Mouse (Mus musculus): ENCODE measurements around the gene Hgfac.

Gene Hgfac

DNA sequence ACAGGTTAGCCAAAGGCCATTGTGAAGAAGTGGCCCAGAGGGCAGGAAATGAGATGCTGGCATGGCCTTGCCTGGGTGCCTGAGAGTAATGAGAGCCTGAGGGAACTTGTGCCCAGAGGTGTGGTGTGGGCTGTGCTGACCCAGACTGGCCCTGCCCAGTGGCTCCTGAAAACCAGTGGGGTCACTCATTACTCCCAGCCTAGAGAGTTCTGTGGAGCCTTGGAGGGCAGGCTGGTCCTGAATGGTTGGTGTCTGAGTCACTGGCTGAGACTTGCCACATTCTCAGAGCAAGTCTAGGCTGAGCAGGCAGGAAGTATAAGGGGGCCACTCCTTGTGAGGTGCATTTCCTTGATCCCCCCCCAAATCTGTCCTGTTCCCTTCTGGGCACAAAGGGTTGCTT, 3.9 kb upstream of the Hgfac start:
- no peak for DNase-seq (ENCODE audit: low spot score)

DNA sequence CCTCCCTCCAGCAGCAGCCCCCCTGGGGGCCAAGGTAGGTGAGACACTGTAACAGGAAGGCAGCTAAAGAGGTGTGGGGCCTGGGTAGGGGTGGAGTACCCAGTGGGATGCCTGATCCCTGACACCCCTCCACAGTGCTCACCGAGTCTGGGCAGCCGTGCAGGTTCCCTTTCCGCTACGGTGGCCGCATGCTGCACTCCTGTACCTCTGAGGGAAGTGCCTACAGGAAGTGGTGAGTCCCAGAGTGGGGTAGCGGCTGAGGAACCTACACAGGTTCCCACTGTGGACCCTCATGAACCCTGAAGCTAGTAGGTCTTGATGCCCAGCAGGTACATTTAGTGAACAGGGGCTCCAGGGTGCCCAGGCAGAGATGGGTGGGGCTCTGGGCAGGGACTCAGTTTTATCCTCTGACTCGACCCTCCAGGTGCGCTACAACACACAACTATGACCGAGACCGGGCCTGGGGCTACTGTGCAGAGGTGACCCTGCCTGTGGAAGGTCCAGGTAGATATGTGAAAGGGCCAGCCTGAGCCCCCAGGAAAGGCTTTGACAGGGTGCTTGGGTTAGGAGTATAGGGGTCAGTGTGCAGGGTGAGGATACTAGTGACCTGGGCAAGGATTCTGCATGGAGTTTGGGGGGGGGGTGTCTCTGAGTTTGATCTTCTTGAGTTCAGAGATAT, 1.3 kb downstream of the Hgfac start:
- peak; percentile 39 for DNase-seq (ENCODE audit: low spot score)

DNA sequence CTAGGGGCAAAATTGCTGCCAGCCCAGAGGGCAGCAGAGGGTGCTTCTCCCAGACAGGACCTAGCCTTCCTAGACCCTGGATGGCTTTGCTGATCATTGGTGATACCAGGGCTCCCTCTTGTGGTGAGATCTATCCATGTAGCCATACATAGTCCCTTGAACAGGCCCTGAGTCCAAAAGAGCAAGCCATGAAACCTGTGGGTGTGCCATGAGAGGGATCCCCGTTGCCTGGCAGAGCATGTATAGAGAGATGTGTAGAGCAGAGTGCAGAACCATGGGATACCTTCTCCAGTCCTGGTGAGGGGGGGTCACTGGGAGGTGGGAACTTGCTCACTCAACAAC, 1.8 kb downstream of the Hgfac start:
- DNase-seq (ENCODE audit: low spot score), result peak; percentile 59

DNA sequence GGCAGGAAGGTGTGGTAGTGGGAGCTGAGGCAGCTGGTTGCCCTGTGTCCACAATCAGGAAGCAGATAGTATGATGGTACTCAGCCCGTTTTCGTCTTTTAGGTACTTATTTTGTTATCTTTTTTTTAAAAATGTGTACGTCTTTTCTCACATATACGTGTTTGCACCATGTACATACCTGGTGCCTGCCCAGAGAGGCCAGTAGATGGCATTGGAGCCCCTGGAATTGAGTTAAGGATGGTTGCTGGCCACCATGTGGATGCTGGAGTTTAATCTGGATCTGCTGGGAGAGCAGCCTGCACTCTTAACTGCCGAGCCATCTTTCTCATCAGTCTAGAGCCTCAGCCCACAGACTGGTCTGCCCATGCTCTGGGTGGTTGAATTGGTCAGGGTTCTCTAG, 9.2 kb downstream of the Hgfac start:
- DNase-seq (ENCODE audit: low spot score), result no peak

DNA sequence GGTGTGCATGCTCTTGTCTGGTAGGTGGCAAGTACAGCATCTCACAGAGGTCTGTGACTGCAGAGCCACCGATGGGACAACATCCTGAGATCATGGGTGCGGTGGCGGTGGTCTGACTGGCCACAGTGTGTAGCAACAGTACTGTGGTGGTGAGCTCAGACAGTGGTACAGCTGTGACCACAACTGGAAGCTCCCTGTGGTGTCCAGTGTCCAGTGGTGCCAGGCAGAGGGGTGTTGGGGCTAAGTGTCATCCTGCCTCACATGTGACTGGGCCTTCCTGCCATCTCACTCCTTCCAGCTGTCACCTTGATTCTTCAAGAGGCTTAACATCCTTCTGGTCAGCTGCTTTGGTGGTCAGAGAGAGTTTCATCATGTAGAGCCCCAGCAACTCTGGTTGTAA, 13.3 kb downstream of the Hgfac start:
- no peak for DNase-seq (ENCODE audit: low spot score)

DNA sequence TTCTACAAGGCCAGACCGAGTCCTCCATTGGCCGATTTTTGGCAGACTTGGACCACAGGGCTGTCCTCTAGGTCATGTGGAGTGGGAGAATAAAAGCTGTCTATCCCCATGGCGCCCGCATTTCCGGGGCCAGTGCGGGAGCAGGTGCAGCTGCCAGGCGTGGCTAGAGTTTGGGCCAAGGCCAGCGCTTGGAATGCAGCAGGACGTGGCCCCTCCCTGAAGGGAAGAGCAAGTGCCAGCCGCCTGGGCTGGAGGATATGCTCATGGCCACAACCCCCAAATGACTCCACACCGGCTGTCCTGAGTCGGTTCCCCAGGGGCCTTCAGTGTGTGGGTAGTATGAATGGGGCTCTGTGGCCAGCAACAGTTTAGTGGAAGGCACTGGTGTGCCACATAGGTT, 13.8 kb downstream of the Hgfac start:
- no peak for DNase-seq (ENCODE audit: low spot score)

DNA sequence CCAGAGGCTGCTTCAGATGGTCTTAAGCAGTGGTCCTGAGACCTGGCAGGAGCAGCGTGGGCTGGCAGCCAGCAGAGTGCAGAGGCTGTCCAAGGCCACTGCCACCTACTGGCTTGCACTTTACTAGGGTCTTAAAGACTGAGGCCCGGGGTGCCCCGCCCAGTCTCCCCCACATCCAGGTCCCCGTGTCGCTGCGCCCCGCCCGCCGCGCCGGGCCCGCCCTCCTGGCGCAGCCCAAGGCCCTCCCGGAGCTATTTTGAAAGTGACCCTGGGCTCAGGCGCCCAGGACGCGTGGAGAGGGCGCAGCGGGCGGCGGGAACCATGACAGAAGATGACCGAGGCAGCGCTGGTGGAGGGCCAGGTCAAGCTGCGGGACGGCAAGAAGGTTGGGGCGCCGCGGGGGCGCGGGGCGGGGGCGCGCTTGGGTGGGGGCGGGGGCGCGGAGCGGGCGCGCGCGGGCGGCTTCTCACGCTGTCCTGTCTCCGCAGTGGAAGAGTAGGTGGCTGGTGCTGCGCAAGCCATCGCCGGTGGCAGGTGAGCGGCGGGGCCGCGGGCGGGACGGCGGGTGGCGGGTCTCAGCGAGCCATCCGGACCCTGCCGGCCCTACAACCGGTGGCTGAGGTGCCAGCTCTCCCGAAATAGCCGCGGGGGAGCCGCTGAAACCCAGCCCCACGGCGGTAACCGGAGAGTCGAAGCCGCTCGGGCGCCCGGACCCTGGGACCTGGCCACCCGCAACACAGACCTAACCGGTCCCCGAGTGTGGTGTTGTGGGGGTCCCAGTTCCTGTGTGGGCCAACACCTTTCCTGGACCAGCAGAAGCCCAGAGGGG, 15.5 kb downstream of the Hgfac start, which contains the start of gene Dok7:
Dok7 (plus strand) TSS at position 163 of the 829 bp plus-strand sequence.
- DNase-seq (ENCODE audit: low spot score), result no peak

DNA sequence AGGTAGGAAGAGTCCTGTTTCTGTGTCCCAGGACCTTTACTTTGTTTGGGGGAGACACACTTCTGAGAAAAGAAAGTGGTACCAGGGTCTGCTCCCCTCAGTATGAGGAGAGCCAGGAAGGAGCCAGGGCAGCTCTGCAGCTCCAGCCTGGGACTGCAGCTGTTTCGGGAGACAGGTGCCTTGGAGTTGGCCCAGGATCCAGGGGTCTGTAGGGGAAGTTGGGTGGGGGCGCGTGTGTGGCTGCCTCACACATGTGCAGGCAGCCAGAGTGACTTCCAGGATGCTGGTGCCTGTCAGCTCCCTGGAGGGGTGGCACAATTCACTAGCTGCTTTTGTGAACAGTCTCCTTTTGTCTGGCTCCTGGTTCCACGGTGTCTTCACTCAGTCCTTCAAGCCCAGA, 16.3 kb downstream of the Hgfac start:
- no peak for DNase-seq (ENCODE audit: low spot score)

DNA sequence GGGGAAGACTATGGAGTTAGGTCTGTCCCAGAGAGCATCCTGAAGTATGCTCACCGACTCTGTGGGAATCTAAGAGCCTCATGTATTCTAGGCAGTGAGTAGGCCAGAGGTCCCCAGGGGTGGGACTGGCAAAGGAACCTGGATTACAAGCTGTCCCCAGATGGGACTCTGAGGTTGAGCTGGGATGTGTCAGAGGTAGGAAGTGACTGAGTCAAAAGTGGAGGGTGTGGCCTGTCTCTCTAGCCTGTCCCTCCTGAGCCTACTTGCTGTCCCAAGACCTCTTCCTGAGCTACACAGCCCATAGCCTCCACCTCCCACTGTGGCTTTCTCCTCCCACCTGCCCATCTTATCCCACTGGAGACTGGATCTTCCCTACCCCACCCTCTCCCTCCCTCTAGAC, 16.9 kb downstream of the Hgfac start:
- DNase-seq (ENCODE audit: low spot score), result no peak

DNA sequence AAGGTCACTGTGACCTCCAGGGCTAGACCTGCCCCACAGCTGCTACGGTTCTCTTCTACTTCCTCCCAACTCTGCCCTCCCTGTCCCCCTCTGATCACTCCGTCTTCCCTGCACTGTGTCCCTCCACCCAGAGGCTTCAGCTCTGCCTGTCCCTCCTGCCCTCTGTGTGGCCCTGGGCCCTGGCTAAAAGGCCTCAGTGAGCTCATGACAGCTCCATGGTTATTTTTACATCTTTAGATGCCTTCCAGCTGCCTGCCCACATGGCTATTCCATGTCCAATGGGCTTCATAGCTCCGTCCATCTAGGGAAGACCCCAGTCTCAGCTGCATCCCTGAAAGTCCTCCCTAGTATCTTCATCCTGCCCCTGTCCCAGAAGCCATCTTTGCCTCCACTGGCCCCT, 18.8 kb downstream of the Hgfac start:
- no peak for DNase-seq (ENCODE audit: low spot score)

DNA sequence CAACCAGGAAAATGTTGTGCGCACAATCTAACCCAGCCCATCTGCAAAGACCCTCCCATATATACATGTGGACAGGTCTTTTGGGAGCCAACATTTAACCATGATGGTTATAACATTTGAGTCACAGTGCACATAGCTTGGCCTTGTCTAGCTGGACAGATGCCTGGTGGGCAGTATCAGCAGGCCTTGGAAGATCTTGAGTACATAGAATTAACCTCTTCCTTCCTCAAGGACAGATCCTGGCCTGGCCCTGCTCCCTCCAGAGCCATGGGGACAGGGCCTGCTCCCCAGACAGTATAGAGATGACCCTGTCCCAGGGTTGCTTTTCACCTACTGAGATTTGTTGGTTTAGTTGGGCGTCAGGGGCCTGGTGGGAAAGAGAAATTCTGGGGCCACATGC, 28.5 kb downstream of the Hgfac start:
- DNase-seq (ENCODE audit: low spot score), result no peak

DNA sequence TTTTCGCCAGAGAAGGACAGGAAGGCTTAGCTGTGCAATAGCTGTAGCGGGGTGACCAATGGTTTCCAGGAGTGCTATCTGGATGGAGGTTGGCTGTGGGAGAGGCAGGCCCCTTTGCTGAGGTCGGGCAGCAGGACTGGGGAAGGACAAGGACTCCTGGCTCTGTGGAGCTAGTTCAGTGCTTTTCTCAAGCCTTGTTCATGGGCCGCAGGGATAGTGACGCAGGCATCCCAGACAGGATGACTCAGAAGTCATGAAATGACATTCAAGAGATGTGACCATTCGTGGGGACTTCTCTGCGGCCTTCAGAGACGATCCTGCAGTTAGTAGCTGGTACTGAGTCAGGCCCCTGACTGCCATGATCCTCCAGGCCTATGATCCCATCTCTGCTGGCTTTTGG, 29.0 kb downstream of the Hgfac start:
- DNase-seq (ENCODE audit: low spot score), result no peak

DNA sequence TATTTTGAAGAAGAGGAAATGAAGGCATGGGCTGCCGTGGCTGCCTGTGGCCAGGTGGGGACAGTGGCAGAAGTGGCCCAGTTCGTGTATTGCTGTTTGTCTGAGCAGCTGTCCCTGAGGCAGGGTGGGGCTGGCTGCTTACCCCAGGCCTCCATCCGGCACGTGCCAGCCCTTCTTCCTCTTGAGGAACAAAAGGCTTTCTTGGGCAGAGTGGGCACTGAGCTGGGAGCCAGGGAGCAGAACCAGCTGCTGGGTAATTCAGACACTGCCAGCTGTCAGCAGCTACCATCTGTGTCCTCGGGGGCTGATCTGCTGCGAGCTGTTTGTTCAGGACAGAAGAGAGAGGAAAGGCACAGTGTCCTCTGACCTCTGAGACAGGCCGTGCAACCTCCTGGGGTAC, 29.6 kb downstream of the Hgfac start:
- DNase-seq (ENCODE audit: low spot score), result no peak

DNA sequence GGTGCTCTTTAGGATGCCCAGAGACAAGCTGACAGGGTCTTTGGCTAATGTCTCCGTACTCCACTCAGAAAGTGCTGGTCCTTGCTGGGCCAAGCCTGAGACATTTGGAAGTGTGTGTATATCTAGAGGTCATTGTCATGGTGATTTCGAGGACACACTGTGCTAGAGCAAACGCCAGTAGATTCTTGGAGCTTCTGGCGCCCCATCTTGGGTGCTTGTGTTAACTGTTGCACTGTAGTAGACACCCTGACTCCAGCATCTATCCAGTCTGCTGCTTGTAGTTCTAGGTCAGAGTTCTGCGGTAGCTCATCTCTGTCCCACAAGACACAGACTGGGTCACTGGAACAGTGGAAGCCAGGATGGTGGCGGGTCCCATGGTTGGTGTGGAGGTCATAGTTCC, 30.5 kb downstream of the Hgfac start:
- DNase-seq (ENCODE audit: low spot score), result no peak

DNA sequence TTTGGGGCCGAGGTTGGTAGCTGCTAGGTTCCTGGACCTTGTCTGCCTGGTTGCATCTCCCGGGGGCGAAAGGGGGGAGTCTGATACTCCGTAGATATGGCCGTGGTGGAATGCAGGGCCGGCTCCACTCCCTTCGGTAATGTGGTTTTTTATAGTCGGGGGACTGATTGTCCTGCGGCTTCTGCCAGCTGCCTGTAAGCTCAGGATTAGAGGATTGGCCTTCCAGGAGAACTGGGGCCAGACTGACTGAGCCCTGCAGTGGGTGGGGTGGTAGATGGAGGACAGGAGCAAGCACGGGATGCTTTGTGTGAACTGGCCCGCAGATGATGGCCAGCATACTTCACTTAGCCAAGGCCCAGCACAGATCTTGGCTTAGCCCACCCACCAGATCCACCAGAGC, 31.9 kb downstream of the Hgfac start:
- no peak for DNase-seq (ENCODE audit: low spot score)

DNA sequence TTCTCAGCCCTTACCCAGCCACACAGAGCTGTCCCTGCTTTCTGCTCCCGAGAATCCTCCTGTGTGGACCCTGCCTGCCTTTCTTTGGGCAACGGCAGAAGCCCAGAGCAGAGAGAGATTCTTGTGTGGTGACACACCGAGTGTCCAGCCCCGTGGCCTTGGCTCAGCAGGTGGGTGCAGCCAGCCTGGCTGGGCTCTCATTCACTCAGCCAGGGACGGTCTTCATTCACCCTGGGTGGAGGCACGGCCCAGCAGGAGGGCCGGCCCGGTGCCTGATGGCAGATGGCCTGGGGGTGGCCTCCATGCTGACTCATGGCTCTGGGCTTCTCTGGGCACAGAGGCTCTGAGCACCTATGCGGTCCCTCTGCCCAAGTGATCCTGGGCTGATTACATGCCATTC, 32.7 kb downstream of the Hgfac start:
- no peak for DNase-seq (ENCODE audit: low spot score)

DNA sequence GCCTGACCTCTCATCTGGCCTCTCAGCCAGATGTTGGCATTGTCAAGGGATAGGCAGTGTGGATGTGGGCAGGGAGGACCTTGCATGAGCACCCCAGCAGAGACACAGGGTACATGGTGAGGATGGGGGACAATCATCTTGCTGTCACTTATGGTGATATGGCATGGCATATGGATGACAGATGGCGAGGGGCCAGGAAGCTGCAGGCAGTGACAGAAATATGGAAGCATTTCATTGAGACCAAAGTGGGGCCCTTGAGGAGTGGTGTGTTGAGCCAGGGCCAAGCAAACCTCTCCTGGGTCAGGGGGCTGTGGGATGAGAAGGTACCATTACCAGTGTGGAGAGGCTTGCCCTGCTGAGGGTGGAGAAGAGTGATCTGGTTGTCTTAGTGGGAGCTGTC, 35.1 kb downstream of the Hgfac start:
- no peak for DNase-seq (ENCODE audit: low spot score)

DNA sequence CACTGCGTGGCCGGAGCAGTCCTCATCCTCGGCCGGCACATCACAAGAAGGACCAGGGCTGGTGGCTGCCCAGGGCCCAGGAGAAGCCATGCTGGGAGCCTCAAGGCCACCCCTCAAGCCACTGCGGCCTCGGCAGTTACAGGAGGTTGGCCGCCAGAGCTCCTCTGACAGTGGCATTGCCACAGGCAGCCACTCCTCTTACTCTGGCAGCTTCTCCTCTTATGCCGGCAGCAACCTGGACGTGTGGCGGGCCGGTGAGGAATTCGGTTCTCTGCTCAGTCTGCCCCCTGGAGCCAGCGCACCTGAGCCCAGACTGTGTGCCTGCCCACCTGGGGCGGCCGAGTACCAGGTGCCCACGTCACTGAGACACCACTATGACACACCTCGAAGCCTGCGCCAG, 37.8 kb downstream of the Hgfac start:
- no peak for DNase-seq (ENCODE audit: low spot score)

DNA sequence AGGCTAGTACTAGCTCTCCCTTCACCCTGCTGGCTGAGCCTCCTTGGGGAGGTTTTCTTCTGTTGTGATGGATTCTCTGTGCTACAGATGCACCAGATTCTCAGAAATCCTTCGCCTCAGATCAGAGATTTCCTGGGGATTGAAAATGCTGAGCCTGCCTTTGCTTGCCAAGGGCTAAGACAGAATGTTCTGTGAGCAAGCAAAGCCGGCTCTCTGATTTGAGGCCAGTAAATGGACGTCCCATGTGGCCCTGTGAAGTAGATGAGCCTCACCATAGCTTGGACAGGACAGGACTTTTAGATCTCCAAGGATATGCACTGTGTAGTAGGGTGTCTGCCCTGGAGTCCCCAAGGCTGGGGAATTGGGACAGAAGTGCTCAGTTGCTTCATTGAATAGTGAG, 43.6 kb downstream of the Hgfac start:
- DNase-seq (ENCODE audit: low spot score), result no peak

DNA sequence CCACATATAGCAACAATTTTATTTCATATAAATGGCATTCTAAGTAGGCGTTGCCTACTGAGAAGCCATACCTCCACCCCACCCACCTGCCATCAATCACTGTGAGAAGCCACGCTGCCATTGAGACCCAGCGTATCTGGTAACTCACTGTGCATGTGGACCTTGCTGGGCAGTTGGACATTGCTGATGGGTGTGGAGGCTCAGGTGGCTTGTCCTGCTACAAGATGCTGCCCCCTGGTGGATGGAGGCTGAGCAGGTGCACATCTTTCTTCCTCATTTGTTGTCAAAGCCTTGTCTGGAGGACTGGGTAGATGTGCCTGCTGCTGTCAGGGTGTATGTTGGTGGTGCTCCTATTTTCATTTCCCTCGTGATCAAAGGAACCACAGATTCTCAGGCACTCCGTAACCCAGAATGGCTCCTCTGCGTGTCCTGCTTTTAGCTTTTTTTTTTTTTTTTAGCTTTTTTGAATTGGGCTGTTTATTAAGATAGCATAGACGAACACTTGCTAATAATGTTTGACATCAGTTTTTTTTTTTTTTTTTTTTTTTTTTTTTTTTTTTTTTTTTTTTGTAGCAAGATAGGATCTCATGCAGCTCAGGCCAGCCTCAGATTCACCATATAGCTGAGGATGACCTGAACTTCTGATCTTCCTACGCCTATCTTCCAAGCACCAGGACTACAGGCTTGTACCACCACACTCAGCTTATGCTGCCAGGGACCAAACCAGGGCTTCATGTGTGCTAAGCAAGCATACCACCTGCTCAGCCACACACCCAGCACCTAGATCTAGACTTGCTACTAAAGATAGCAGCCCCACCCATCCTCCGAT, 47.7 kb downstream of the Hgfac start:
- DNase-seq (ENCODE audit: low spot score), result peak; percentile 51

DNA sequence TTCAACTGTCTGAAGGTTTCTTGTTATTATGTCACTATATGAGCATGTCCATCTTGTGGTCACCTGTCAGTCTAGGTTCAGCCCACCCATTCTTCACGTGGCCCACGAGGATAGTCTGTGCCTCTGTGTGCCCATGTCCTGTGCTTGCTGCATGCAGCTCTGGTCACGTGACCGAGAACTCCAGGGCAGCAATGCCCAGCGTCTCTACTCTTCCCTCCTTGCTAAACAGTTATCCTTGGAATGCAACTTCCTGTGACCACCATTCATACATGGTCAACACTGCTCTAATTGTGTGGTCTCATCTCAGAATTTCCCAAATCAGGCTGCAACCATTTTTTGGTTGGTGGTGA, 48.3 kb downstream of the Hgfac start:
- no peak for DNase-seq (ENCODE audit: low spot score)

DNA sequence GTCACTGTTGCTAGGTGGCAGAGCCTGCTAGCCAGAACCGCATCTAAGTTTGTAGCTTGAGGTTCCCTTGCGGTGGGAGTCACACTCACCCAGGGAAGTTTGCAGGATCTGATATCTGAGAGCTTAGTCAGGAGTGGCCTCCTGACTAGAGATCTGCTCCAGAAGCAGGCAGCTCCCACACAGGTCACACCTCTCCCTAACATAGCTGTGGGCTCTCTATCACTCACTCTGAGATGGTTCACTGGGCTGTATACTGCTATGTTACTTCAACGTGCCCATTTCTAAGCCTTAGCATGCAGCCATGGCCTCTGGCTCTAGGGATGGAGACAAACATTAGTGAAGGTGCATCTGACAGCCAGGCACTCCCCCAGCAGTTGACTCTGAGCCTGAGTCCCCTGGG, 50.3 kb downstream of the Hgfac start:
- DNase-seq (ENCODE audit: low spot score), result no peak

Measured in T-cell, adult 2 months (primary cell).